Mouse (Mus musculus): ENCODE measurements around the gene Ncam2.

DNA sequence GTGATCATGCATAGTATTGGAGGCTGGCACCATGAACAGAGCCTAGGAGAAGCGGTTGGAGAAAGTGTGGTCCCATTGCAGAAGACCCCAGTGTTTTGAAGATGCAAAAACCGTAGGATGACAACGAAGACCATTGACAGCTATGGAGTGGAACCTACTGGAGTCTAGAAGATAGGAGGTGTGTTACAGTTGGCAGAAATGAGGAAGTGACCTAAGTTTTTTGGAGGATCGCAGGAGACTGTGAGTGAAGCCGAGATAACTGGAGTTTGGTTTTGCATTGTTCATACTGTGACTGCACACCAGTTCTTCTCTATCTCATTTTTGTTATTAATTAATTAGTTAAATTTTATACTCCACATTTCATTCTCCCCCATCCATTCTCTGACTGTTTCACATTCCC is 250.4 kb downstream of the Ncam2 start:
- TF ChIP-seq POLR2A (IDR thresholded peaks at IDR 0.05; ENCODE audit: insufficient read depth, low read length) (no peak), CTCF (IDR thresholded peaks at IDR 0.05; ENCODE audit: low read depth, low read length) (no peak), EP300 (IDR thresholded peaks at IDR 0.05; ENCODE audit: insufficient read depth, low read depth, low read length) (no peak)
